Mouse (Mus musculus): Measurements from ENCODE around the gene Erbin. TPM values are rescaled to one million over a fixed set of nuclear protein-coding genes. Genes with fewer than 3 reads are reported as not detected.

Gene Erbin
- polyA plus RNA-seq (2012; ENCODE audit: low replicate concordance), result 11.6 and 22.0 TPM in 2 replicates

GRCm38 (mm10) chr13:103920261-103920932 lies at the start of gene Erbin:
Gene Erbin, minus strand, starts transcription at chr13:103920514.

GRCm38 (mm10) chr13:103774119-103774757 lies 146.1 kb downstream of the Erbin start, which contains the start of gene Srek1:
Gene Srek1, minus strand, starts transcription at chr13:103774608.

Other genes starting within 250 kb of the Erbin start
- 19.6 and 26.7 TPM in 2 replicates for gene Srek1, start 145.9 kb downstream of the Erbin start, polyA plus RNA-seq (2012; ENCODE audit: low replicate concordance)
- 8.7 and 11.8 TPM in 2 replicates for gene Nln, start 189.1 kb upstream of the Erbin start, polyA plus RNA-seq (2012; ENCODE audit: low replicate concordance)
- gene Sgtb, start 189.2 kb upstream of the Erbin start, polyA plus RNA-seq (2012; ENCODE audit: low replicate concordance), result 0.35 and 0.48 TPM in 2 replicates

Measured in hematopoietic multipotent progenitor cell, adult 10-12 weeks (in vitro differentiated cells).